Mouse (Mus musculus): ENCODE results near the gene 6030468B19Rik.

GRCm38 (mm10) chr11:117797511-117798159 is at the start of gene 6030468B19Rik:
- TF ChIP-seq POLR2A (IDR thresholded peaks at IDR 0.05; ENCODE audit: low read depth, low read length) (no peak), CTCF (IDR thresholded peaks at IDR 0.05; ENCODE audit: extremely low read depth, insufficient read depth, insufficient read length, insufficient replicate concordance) (no peak)

Measured in spleen, adult 2 months (tissue).